Mouse (Mus musculus) liver, adult (tissue): Measurements from ENCODE around the gene Hist1h4c.

Source experiments
- GATA4 ChIP-seq: IDR thresholded peaks from 2 replicates; pipeline ENCODE4 v1.6.1; 2014; ENCODE audit warnings: mild to moderate bottlenecking, low read length; ENCODE audit not compliant: insufficient replicate concordance

Gene Hist1h4c

DNA sequence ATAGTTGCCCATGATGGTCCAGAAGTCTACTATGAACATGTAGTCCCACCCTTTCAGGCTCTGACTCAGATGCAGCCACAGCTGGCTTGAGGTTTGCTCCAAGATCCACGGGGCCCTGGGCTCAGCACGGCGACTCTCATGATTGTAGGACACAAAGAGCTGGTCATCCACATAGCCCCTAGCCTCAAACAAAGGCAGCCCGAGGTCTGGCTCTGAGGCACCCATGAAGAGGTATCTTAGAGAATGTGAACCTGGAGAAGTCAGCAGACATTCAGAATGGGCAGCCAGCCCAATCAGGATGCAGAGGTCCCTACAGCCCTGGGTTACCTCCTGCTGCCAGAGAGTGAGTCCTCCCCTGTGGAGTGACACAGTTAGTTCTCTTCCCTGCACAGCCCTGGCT is 9.8 kb upstream of the Hist1h4c start:
- no peak for TF ChIP-seq GATA4

GRCm38 (mm10) chr13:23706771-23707170 is 8.5 kb upstream of the Hist1h4c start:
- no peak for TF ChIP-seq GATA4

DNA sequence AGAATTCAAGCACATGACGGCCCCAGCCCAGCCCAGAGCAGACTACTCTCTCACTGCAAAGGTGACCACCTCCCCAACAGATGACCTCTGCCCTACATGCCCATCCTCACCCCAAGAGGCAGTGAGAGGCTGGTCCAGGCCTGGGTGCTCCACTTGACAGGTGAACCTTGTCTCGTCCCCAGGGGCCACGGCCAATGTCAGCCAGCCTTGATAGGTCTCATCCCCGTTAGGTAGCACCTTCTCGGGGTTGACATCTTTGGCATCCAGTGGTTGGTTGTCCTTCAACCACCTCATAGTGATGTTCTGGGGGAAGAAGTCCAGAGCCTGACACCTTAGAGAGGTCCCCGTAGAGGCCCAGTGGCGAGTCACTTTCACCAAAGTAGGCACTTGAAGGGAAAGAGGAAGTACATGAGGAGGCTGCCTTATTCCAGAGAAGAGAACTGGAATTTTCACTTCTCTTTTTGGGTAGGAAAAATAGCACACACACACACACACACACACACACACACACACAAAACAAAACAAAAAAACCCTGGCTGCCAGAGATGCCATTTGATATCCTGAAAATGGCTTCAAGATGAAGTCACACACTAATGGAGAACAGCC is 7.6 kb upstream of the Hist1h4c start:
- TF ChIP-seq GATA4: no peak

- TF ChIP-seq GATA4: no peak
Measured at GRCm38 (mm10) chr13:23702220-23702619, 4.0 kb upstream of the Hist1h4c start.

- TF ChIP-seq GATA4: no peak
Measured at GRCm38 (mm10) chr13:23700786-23701520, 2.7 kb upstream of the Hist1h4c start.

GRCm38 (mm10) chr13:23699767-23700166 is 1.5 kb upstream of the Hist1h4c start:
- TF ChIP-seq GATA4: no peak

- no peak for TF ChIP-seq GATA4
Measured at GRCm38 (mm10) chr13:23698996-23699395, 742 bp upstream of the Hist1h4c start.

DNA sequence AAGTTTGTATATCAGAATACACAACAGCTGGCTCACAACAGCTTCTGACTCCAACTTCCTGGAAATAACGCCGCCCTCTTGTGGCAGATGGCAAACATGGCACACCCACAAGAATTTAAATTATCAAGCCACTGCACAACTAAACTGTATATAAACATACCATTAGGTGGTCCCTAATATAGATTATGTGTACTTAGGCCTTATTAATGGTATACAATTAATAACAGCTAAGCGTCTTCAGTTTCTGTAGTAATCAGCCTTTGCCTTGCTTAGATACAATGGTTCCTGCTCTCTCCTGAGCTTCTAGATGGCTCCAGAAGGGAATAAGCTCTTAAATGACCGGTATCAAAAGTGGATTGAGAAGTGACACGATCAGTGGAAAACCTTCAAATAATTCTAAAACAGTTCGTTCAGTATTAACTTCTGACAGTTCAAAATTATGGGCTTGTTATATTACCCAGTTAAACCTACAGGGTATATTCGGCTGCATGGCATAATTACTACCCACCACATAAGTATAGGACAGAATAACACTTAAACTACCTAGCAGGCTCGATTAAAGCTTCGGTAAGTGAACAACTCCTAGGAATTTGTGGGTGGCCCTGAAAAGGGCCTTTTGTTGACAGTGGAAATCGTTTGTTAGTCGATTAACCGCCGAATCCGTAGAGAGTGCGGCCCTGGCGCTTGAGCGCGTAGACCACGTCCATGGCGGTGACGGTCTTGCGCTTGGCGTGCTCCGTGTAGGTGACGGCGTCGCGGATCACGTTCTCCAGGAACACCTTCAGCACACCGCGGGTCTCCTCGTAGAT is 559 bp downstream of the Hist1h4c start:
- TF ChIP-seq GATA4: no peak

GRCm38 (mm10) chr13:23696061-23696474 is 2.2 kb downstream of the Hist1h4c start:
- TF ChIP-seq GATA4: no peak

- no peak for TF ChIP-seq GATA4
Measured at GRCm38 (mm10) chr13:23695514-23695913, 2.7 kb downstream of the Hist1h4c start, which contains the start of gene Hist1h1t. Gene Hist1h1t, plus strand, starts transcription at chr13:23695814.

GRCm38 (mm10) chr13:23694956-23695355 is 3.3 kb downstream of the Hist1h4c start:
- TF ChIP-seq GATA4: no peak

GRCm38 (mm10) chr13:23693856-23694440 is 4.3 kb downstream of the Hist1h4c start:
- TF ChIP-seq GATA4: no peak

DNA sequence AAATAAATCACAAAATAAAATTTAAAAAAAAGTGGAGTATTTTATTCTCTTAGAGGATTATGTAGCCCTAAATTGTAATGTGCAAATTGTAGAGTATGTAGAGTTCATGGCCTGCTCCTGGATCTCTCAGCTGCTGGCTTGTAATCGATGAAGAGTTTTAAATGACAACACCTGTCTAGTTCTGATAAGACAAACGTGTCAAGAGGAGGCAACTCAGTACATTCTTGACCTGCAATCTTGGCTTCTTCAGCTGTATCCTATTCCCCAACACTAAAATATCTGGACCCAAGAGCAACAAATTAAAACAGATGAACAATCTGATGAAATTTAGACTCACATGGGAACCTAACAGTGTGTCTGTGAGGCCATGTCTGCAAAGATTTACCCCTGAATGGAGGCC is 8.8 kb downstream of the Hist1h4c start:
- no peak for TF ChIP-seq GATA4

- TF ChIP-seq GATA4: no peak
Measured at GRCm38 (mm10) chr13:23688956-23689355, 9.3 kb downstream of the Hist1h4c start.

GRCm38 (mm10) chr13:23687907-23688306 is 10.3 kb downstream of the Hist1h4c start:
- TF ChIP-seq GATA4: no peak
